In genomic region chr14:61439661-61440559, GRCm38 (mm10) we compare ENCODE assay signal across 8 mouse cellular contexts. TPM values are rescaled to one million over a fixed set of nuclear protein-coding genes. Genes with fewer than 3 reads are reported as not detected.
DNase-seq lines count a peak whose midpoint lies in the region; ATAC-seq lines count a peak whose summit lies in the region.

Gene Kpna3, minus strand, starts transcription at chr14:61439874.

- DNase-seq in adipocyte (ENCODE audit: low spot score): peak; percentile 98
- peak; percentile 98 for DNase-seq in embryo, embryonic 10 days (ENCODE audit: low spot score)
- peak; percentile 97 for DNase-seq in gastrocnemius, postnatal 10 days
- DNase-seq in induced T-regulatory cell, adult 2 months (ENCODE audit: low read depth): peak; percentile 99
- peak; percentile 93 to 96 for DNase-seq in left cerebral cortex, adult 9 months (ENCODE audit: low spot score in 2 of 2)
- DNase-seq in right cerebral cortex, postnatal 14 days: peak; percentile 95
- DNase-seq in urinary bladder, postnatal 36 days (ENCODE audit: low spot score in 2 of 2): peak; percentile 95 to 97

- peak; percentile 91 for ATAC-seq in megakaryocyte progenitor cell, adult 5-6 weeks (replicated peaks; ENCODE audit: poor library complexity)

RNA-seq across cellular contexts. Expression of gene Kpna3, which starts in this region (rescaled TPM):
- total RNA-seq in gastrocnemius, postnatal 10 days (2021): 10 to 100 TPM; 86.9 to 90.7 TPM
- 81.6 and 82.6 TPM in 2 replicates for total RNA-seq in megakaryocyte progenitor cell, adult 5-6 weeks (2015)
- total RNA-seq in megakaryocyte progenitor cell, adult 5-6 weeks (2017): 31.4 and 45.3 TPM in 2 replicates

Comparison
In these comparisons a context has a peak if more than half of its experiments do, and no peak if none do; other contexts are left out.
1. Peak in every context shown above with its lines: DNase-seq and ATAC-seq.